Mouse (Mus musculus): ENCODE measurements around the gene Pycr1. TPM values are rescaled to one million over a fixed set of nuclear protein-coding genes. Genes with fewer than 3 reads are reported as not detected.

Gene Pycr1
- total and polyA plus RNA-seq, 2 experiments = 0.61 to 2.6 TPM

- Histone ChIP-seq H3K4me1 (ENCODE audit: control insufficient read depth, insufficient read depth, low read length) (peaks cover 24% of the 10 kb centered on the region), H3K27ac (replicated peaks; ENCODE audit: insufficient read depth, low read depth, low read length) (peak within 1 kb of the TSS; percentile 100), H3K9ac (ENCODE audit: low read depth, low read length) (peak within 1 kb of the TSS; percentile 100), H3K79me2 (ENCODE audit: control insufficient read depth, insufficient read depth, low read length) (peaks cover 21% of the 10 kb centered on the region), H3K36me3 (ENCODE audit: control insufficient read depth, insufficient read depth, low read length) (peaks cover 34% of the 10 kb centered on the region), H3K27me3 (ENCODE audit: control insufficient read depth, insufficient read depth, low read length) (no peaks in the 10 kb centered on the region), H3K4me3 (ENCODE audit: insufficient read depth, low read depth, low read length) (peak within 1 kb of the TSS; percentile 99)
- WGBS = under 1% methylated on average over 56 of the region's 56 CpGs
- DNase-seq (ENCODE audit: extremely low read depth, low read depth, low spot score) = peak; percentile 86
- no peak for TF ChIP-seq CTCF (IDR thresholded peaks at IDR 0.05; ENCODE audit: low read depth, low read length)
- peak; percentile 97 for TF ChIP-seq POLR2A (IDR thresholded peaks at IDR 0.05; ENCODE audit: extremely low read depth, insufficient read depth, low read length)
These were observed 26.0 kb downstream of the Pycr1 start, which contains the start of gene Pcyt2 for GRCm38 (mm10) chr11:120617519-120618112. Pcyt2 (minus strand) TSS chr11:120617936.

DNA sequence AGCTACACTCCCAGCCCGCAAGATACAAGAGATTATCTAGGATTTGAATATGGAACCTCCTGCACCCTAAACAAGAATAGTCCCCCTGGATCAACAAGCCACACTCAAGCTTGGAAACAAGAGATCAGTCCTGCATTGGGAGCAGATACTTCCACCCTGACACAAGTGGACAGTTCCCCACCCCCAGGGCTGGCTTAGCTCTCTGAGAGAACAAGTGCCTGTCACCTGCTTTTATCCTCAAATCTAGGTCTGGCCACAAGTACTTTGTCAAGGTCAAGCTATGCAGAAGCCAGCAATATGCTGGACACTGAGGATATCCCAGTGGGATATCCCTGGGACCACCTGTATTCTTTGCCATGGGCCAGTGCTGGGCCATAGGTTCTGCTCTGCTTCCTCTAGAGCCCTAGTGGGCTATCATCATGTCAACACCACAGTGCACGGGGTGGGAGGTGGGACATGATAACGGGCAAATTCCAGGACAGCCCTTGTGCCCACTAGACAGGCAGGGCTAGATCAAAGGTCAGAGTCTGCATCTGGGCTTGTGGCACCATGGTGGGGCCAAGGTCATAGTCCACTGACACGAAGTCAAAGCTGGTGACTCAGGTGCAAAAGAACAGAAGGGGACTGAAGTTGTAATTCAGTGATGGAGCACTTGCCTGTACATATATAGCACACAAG lies 26.8 kb downstream of the Pycr1 start:
- WGBS = 24% methylated on average over 4 of the region's 4 CpGs
- DNase-seq (ENCODE audit: extremely low read depth, low read depth, low spot score) = peak; percentile 95
- H3K79me2 ChIP-seq (ENCODE audit: control insufficient read depth, insufficient read depth, low read length) = peaks cover 21% of the 10 kb centered on the region
- H3K4me1 ChIP-seq (ENCODE audit: control insufficient read depth, insufficient read depth, low read length) = peaks cover 24% of the 10 kb centered on the region
- peak overlapping the region; percentile 100 for H3K27ac ChIP-seq (replicated peaks; ENCODE audit: insufficient read depth, low read depth, low read length)
- H3K27me3 ChIP-seq (ENCODE audit: control insufficient read depth, insufficient read depth, low read length) = no peaks in the 10 kb centered on the region
- TF ChIP-seq CTCF (IDR thresholded peaks at IDR 0.05; ENCODE audit: low read depth, low read length) = no peak
- 0 out of 2 replicates have a peak, but pooled peaks have one; percentile 38 for TF ChIP-seq POLR2A (IDR thresholded peaks at IDR 0.05; ENCODE audit: extremely low read depth, insufficient read depth, low read length)
- H3K36me3 ChIP-seq (ENCODE audit: control insufficient read depth, insufficient read depth, low read length) = peaks cover 36% of the 10 kb centered on the region
- peak overlapping the region; percentile 99 for H3K4me3 ChIP-seq (ENCODE audit: insufficient read depth, low read depth, low read length)
- H3K9ac ChIP-seq (ENCODE audit: low read depth, low read length) = peak overlapping the region; percentile 100

GRCm38 (mm10) chr11:120615606-120616203 lies 27.9 kb downstream of the Pycr1 start:
- Histone ChIP-seq H3K4me1 (ENCODE audit: control insufficient read depth, insufficient read depth, low read length) (peaks cover 24% of the 10 kb centered on the region), H3K36me3 (ENCODE audit: control insufficient read depth, insufficient read depth, low read length) (peaks cover 41% of the 10 kb centered on the region), H3K79me2 (ENCODE audit: control insufficient read depth, insufficient read depth, low read length) (peaks cover 21% of the 10 kb centered on the region), H3K27me3 (ENCODE audit: control insufficient read depth, insufficient read depth, low read length) (no peaks in the 10 kb centered on the region), H3K4me3 (ENCODE audit: insufficient read depth, low read depth, low read length) (peak overlapping the region; percentile 99), H3K9ac (ENCODE audit: low read depth, low read length) (peak overlapping the region; percentile 55), H3K27ac (replicated peaks; ENCODE audit: insufficient read depth, low read depth, low read length) (peak overlapping the region; percentile 100)
- no peak for TF ChIP-seq POLR2A (IDR thresholded peaks at IDR 0.05; ENCODE audit: extremely low read depth, insufficient read depth, low read length)
- no peak for TF ChIP-seq CTCF (IDR thresholded peaks at IDR 0.05; ENCODE audit: low read depth, low read length)
- DNase-seq (ENCODE audit: extremely low read depth, low read depth, low spot score) = peak; percentile 45
- WGBS = 31% methylated on average over 11 of the region's 11 CpGs

- 69% methylated on average over 6 of the region's 6 CpGs for WGBS
- DNase-seq (ENCODE audit: extremely low read depth, low read depth, low spot score) = peak; percentile 22
- Histone ChIP-seq H3K4me1 (ENCODE audit: control insufficient read depth, insufficient read depth, low read length) (peaks cover 24% of the 10 kb centered on the region), H3K36me3 (ENCODE audit: control insufficient read depth, insufficient read depth, low read length) (peaks cover 41% of the 10 kb centered on the region), H3K27me3 (ENCODE audit: control insufficient read depth, insufficient read depth, low read length) (no peaks in the 10 kb centered on the region), H3K4me3 (ENCODE audit: insufficient read depth, low read depth, low read length) (peak overlapping the region; percentile 99; the same call in 1 of the 2 replicates), H3K27ac (replicated peaks; ENCODE audit: insufficient read depth, low read depth, low read length) (peak overlapping the region; percentile 100), H3K79me2 (ENCODE audit: control insufficient read depth, insufficient read depth, low read length) (peaks cover 21% of the 10 kb centered on the region), H3K9ac (ENCODE audit: low read depth, low read length) (peak overlapping the region; percentile 55)
- TF ChIP-seq POLR2A (IDR thresholded peaks at IDR 0.05; ENCODE audit: extremely low read depth, insufficient read depth, low read length) = no peak
- TF ChIP-seq CTCF (IDR thresholded peaks at IDR 0.05; ENCODE audit: low read depth, low read length) = no peak
These were observed 28.4 kb downstream of the Pycr1 start for GRCm38 (mm10) chr11:120615167-120615566.

DNA sequence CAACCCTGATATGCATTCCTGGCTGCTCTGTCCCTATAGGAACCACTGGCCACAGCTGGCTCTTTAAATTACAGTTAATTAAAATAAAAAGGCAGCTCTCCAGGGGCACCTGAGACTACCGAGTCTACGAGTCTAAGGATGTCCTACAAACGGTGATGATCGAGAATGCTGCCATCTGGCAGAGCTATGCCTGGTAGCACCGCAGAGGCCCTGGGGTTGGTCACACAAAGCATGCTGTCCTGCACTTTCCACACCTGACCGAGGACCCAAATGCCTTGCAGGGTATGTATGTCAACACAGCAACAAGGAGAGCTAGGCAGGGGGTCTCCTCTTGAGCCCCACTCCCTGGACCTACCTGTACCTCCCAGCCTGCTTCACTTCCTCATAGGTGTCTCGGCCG lies 29.6 kb downstream of the Pycr1 start:
- DNase-seq (ENCODE audit: extremely low read depth, low read depth, low spot score) = no peak
- peak overlapping the region; percentile 45 for H3K27ac ChIP-seq (replicated peaks; ENCODE audit: insufficient read depth, low read depth, low read length)
- 67% methylated on average over 8 of the region's 8 CpGs for WGBS
- H3K9ac ChIP-seq (ENCODE audit: low read depth, low read length) = peak overlapping the region; percentile 49; the same call in 1 of the 2 replicates
- H3K79me2 ChIP-seq (ENCODE audit: control insufficient read depth, insufficient read depth, low read length) = peaks cover 21% of the 10 kb centered on the region
- H3K27me3 ChIP-seq (ENCODE audit: control insufficient read depth, insufficient read depth, low read length) = no peaks in the 10 kb centered on the region
- peaks cover 26% of the 10 kb centered on the region for H3K4me1 ChIP-seq (ENCODE audit: control insufficient read depth, insufficient read depth, low read length)
- H3K4me3 ChIP-seq (ENCODE audit: insufficient read depth, low read depth, low read length) = no peak overlapping the region
- no peak for TF ChIP-seq POLR2A (IDR thresholded peaks at IDR 0.05; ENCODE audit: extremely low read depth, insufficient read depth, low read length)
- TF ChIP-seq CTCF (IDR thresholded peaks at IDR 0.05; ENCODE audit: low read depth, low read length) = no peak
- peaks cover 40% of the 10 kb centered on the region for H3K36me3 ChIP-seq (ENCODE audit: control insufficient read depth, insufficient read depth, low read length)
